Mouse (Mus musculus) erythroid progenitor cell, adult 5-6 weeks (primary cell): ENCODE data around the gene Olfr803. TPM values are rescaled to one million over a fixed set of nuclear protein-coding genes. Genes with fewer than 3 reads are reported as not detected.

Source experiments
- ATAC-seq: replicated peaks from 2 replicates; pipeline ENCODE4 v1.8.0; 2016; ENCODE audit warnings: moderate number of reproducible peaks, mild to moderate bottlenecking, moderate TSS enrichment, inconsistent platforms; ENCODE audit not compliant: poor library complexity, low FRiP score, severe bottlenecking
- total RNA-seq, 2 experiments: library from RNA; stranded (forward) in 1 of 2; stranded (reverse) in 1 of 2; fragments of 150-400 nt in 1 of 2; fragments of 186-747, 209-891 nt in 1 of 2; gene quantifications; 2 replicates each; pipeline versions ENCODE4 v1.2.3 to v1.2.4; 2015 to 2017; ENCODE audit warnings: low replicate concordance in 2 of 2

Olfr803 gene
- total RNA-seq (2015; ENCODE audit: low replicate concordance) (not detected in 2 replicates), total RNA-seq (2017; ENCODE audit: low replicate concordance) (not detected in 2 replicates)

GRCm38 (mm10) chr10:129694186-129694585 is at the start of gene Olfr803:
TSS of gene Olfr803 (minus strand) at chr10:129694286.
- ATAC-seq: no peak

GRCm38 (mm10) chr10:129741821-129742220 is 47.7 kb upstream of the Olfr803 start, which contains the start of gene Olfr806:
TSS of gene Olfr806 (minus strand) at chr10:129741921.
- ATAC-seq: no peak

- no peak for ATAC-seq
Observed at GRCm38 (mm10) chr10:129729275-129729674, 35.2 kb upstream of the Olfr803 start, which contains the start of gene Olfr805. TSS of gene Olfr805 (minus strand) at chr10:129729375.

- ATAC-seq: no peak
Observed at GRCm38 (mm10) chr10:129702910-129703309, 8.8 kb upstream of the Olfr803 start, which contains the start of gene Olfr804. TSS of gene Olfr804 (plus strand) at chr10:129703210.

GRCm38 (mm10) chr10:129688069-129688468 is 6.0 kb downstream of the Olfr803 start, which contains the start of gene Olfr802:
TSS of gene Olfr802 (minus strand) at chr10:129688169.
- ATAC-seq: no peak

GRCm38 (mm10) chr10:129673765-129674164 is 20.3 kb downstream of the Olfr803 start, which contains the start of gene Olfr801:
TSS of gene Olfr801 (minus strand) at chr10:129673865.
- ATAC-seq: no peak

GRCm38 (mm10) chr10:129657394-129657793 is 36.7 kb downstream of the Olfr803 start, which contains the start of gene Olfr800:
TSS of gene Olfr800 (plus strand) at chr10:129657694.
- no peak for ATAC-seq

- ATAC-seq: no peak
Observed at GRCm38 (mm10) chr10:129651763-129652162, 42.3 kb downstream of the Olfr803 start.

Other genes starting within 250 kb of the Olfr803 start
- not detected in 2 replicates for gene Olfr787, start 232.4 kb downstream of the Olfr803 start, total RNA-seq (2015; ENCODE audit: low replicate concordance)
- not detected in 2 replicates for gene Olfr787, start 232.4 kb downstream of the Olfr803 start, total RNA-seq (2017; ENCODE audit: low replicate concordance)
- not detected in 2 replicates for gene Olfr788, start 223.3 kb downstream of the Olfr803 start, total RNA-seq (2015; ENCODE audit: low replicate concordance)
- not detected in 2 replicates for gene Olfr788, start 223.3 kb downstream of the Olfr803 start, total RNA-seq (2017; ENCODE audit: low replicate concordance)
- gene Olfr789, start 209.5 kb downstream of the Olfr803 start, total RNA-seq (2015; ENCODE audit: low replicate concordance): not detected in 2 replicates
- not detected in 2 replicates for gene Olfr789, start 209.5 kb downstream of the Olfr803 start, total RNA-seq (2017; ENCODE audit: low replicate concordance)
- not detected in 2 replicates for gene Olfr790, start 195.8 kb downstream of the Olfr803 start, total RNA-seq (2015; ENCODE audit: low replicate concordance)
- not detected in 2 replicates for gene Olfr790, start 195.8 kb downstream of the Olfr803 start, total RNA-seq (2017; ENCODE audit: low replicate concordance)
- not detected in 2 replicates for gene Olfr791, start 172.5 kb downstream of the Olfr803 start, total RNA-seq (2015; ENCODE audit: low replicate concordance)
- not detected in 2 replicates for gene Olfr791, start 172.5 kb downstream of the Olfr803 start, total RNA-seq (2017; ENCODE audit: low replicate concordance)
- not detected in 2 replicates for gene Olfr792, start 155.1 kb downstream of the Olfr803 start, total RNA-seq (2015; ENCODE audit: low replicate concordance)
- not detected in 2 replicates for gene Olfr792, start 155.1 kb downstream of the Olfr803 start, total RNA-seq (2017; ENCODE audit: low replicate concordance)
- gene Olfr794, start 126.6 kb downstream of the Olfr803 start, total RNA-seq (2015; ENCODE audit: low replicate concordance): not detected in 2 replicates
- gene Olfr794, start 126.6 kb downstream of the Olfr803 start, total RNA-seq (2017; ENCODE audit: low replicate concordance): not detected in 2 replicates
- gene Olfr796, start 81.7 kb downstream of the Olfr803 start, total RNA-seq (2015; ENCODE audit: low replicate concordance): not detected in 2 replicates
- gene Olfr796, start 81.7 kb downstream of the Olfr803 start, total RNA-seq (2017; ENCODE audit: low replicate concordance): not detected in 2 replicates
- not detected in 2 replicates for gene Olfr798, start 66.4 kb downstream of the Olfr803 start, total RNA-seq (2015; ENCODE audit: low replicate concordance)
- gene Olfr798, start 66.4 kb downstream of the Olfr803 start, total RNA-seq (2017; ENCODE audit: low replicate concordance): not detected in 2 replicates
- gene Olfr799, start 56.8 kb downstream of the Olfr803 start, total RNA-seq (2015; ENCODE audit: low replicate concordance): not detected in 2 replicates
- not detected in 2 replicates for gene Olfr799, start 56.8 kb downstream of the Olfr803 start, total RNA-seq (2017; ENCODE audit: low replicate concordance)
- gene Olfr800, start 36.6 kb downstream of the Olfr803 start, total RNA-seq (2015; ENCODE audit: low replicate concordance): not detected in 2 replicates
- not detected in 2 replicates for gene Olfr800, start 36.6 kb downstream of the Olfr803 start, total RNA-seq (2017; ENCODE audit: low replicate concordance)
- gene Olfr801, start 20.4 kb downstream of the Olfr803 start, total RNA-seq (2015; ENCODE audit: low replicate concordance): not detected in 2 replicates
- gene Olfr801, start 20.4 kb downstream of the Olfr803 start, total RNA-seq (2017; ENCODE audit: low replicate concordance): not detected in 2 replicates
- gene Olfr802, start 6.1 kb downstream of the Olfr803 start, total RNA-seq (2015; ENCODE audit: low replicate concordance): not detected in 2 replicates
- not detected in 2 replicates for gene Olfr802, start 6.1 kb downstream of the Olfr803 start, total RNA-seq (2017; ENCODE audit: low replicate concordance)
- gene Olfr804, start 8.9 kb upstream of the Olfr803 start, total RNA-seq (2015; ENCODE audit: low replicate concordance): not detected in 2 replicates
- not detected in 2 replicates for gene Olfr804, start 8.9 kb upstream of the Olfr803 start, total RNA-seq (2017; ENCODE audit: low replicate concordance)
- gene Olfr805, start 35.1 kb upstream of the Olfr803 start, total RNA-seq (2015; ENCODE audit: low replicate concordance): not detected in 2 replicates
- not detected in 2 replicates for gene Olfr805, start 35.1 kb upstream of the Olfr803 start, total RNA-seq (2017; ENCODE audit: low replicate concordance)
- gene Olfr806, start 47.6 kb upstream of the Olfr803 start, total RNA-seq (2015; ENCODE audit: low replicate concordance): not detected in 2 replicates
- not detected in 2 replicates for gene Olfr806, start 47.6 kb upstream of the Olfr803 start, total RNA-seq (2017; ENCODE audit: low replicate concordance)
- not detected in 2 replicates for gene Olfr807, start 63.5 kb upstream of the Olfr803 start, total RNA-seq (2015; ENCODE audit: low replicate concordance)
- gene Olfr807, start 63.5 kb upstream of the Olfr803 start, total RNA-seq (2017; ENCODE audit: low replicate concordance): not detected in 2 replicates
- not detected in 2 replicates for gene Olfr808, start 71.2 kb upstream of the Olfr803 start, total RNA-seq (2015; ENCODE audit: low replicate concordance)
- gene Olfr808, start 71.2 kb upstream of the Olfr803 start, total RNA-seq (2017; ENCODE audit: low replicate concordance): not detected in 2 replicates
- not detected in 2 replicates for gene Olfr809, start 80.4 kb upstream of the Olfr803 start, total RNA-seq (2015; ENCODE audit: low replicate concordance)
- not detected in 2 replicates for gene Olfr809, start 80.4 kb upstream of the Olfr803 start, total RNA-seq (2017; ENCODE audit: low replicate concordance)
- not detected in 2 replicates for gene Olfr810, start 100.6 kb upstream of the Olfr803 start, total RNA-seq (2015; ENCODE audit: low replicate concordance)
- gene Olfr810, start 100.6 kb upstream of the Olfr803 start, total RNA-seq (2017; ENCODE audit: low replicate concordance): not detected in 2 replicates
- not detected in 2 replicates for gene Olfr811, start 110.1 kb upstream of the Olfr803 start, total RNA-seq (2015; ENCODE audit: low replicate concordance)
- gene Olfr811, start 110.1 kb upstream of the Olfr803 start, total RNA-seq (2017; ENCODE audit: low replicate concordance): not detected in 2 replicates
- gene Olfr812, start 151.8 kb upstream of the Olfr803 start, total RNA-seq (2015; ENCODE audit: low replicate concordance): not detected in 2 replicates
- gene Olfr812, start 151.8 kb upstream of the Olfr803 start, total RNA-seq (2017; ENCODE audit: low replicate concordance): not detected in 2 replicates
- not detected in 2 replicates for gene Olfr813, start 161.1 kb upstream of the Olfr803 start, total RNA-seq (2015; ENCODE audit: low replicate concordance)
- gene Olfr813, start 161.1 kb upstream of the Olfr803 start, total RNA-seq (2017; ENCODE audit: low replicate concordance): not detected in 2 replicates
- not detected in 2 replicates for gene Olfr814, start 185.6 kb upstream of the Olfr803 start, total RNA-seq (2015; ENCODE audit: low replicate concordance)
- gene Olfr814, start 185.6 kb upstream of the Olfr803 start, total RNA-seq (2017; ENCODE audit: low replicate concordance): not detected in 2 replicates
- not detected in 2 replicates for gene Olfr815, start 211.6 kb upstream of the Olfr803 start, total RNA-seq (2015; ENCODE audit: low replicate concordance)
- gene Olfr815, start 211.6 kb upstream of the Olfr803 start, total RNA-seq (2017; ENCODE audit: low replicate concordance): not detected in 2 replicates
- not detected in 2 replicates for gene Olfr816, start 221.3 kb upstream of the Olfr803 start, total RNA-seq (2015; ENCODE audit: low replicate concordance)
- gene Olfr816, start 221.3 kb upstream of the Olfr803 start, total RNA-seq (2017; ENCODE audit: low replicate concordance): not detected in 2 replicates